Mouse (Mus musculus): ENCODE results near the gene Slc7a6. TPM values are rescaled to one million over a fixed set of nuclear protein-coding genes. Genes with fewer than 3 reads are reported as not detected.
"Not testable (repeated sequence)": the region's sequence is repeated elsewhere in the genome, so short reads cannot be mapped to it uniquely, and the experiment has no call there.

The Slc7a6 gene
- polyA plus RNA-seq, 1 experiment from 2014 or later: 24.5 TPM

DNA sequence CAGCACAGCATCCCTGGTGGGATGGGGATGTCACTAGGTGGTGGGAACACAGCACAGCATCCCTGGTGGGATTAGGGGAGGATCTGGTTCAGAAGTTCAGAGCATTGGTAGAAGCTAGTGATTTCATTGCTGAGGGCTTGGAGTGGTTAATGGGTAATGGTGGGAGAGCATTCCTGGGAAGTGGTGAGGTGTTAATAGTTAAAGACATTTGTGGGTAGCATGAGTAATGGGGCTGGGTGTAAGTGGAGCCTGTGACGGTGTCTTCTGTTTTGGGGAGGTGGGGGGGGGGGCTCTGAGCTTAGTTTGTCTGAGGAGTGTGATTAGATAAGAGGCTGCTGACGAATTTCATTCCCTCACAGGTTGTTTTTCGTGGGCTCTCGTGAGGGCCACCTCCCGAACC lies 25.4 kb downstream of the Slc7a6 start:
- no peaks in the 10 kb centered on the region for H3K4me1 ChIP-seq (ENCODE audit: control insufficient read depth, insufficient read depth, low read length)
- 76% methylated on average over 5 of the region's 5 CpGs for WGBS
- H3K4me2 ChIP-seq (ENCODE audit: low read depth, low read length): no peak overlapping the region
- H3K9ac ChIP-seq (ENCODE audit: low read depth, low read length): no peak overlapping the region
- no peak overlapping the region for H3K27ac ChIP-seq (ENCODE audit: low read length)
- no peak overlapping the region for H3K4me3 ChIP-seq (ENCODE audit: low read length)
- no peak for ATAC-seq
- 0 out of 2 replicates have a peak, but pooled peaks cover 3% of the 10 kb centered on the region for H3K36me3 ChIP-seq (ENCODE audit: control insufficient read depth, insufficient read depth, low read length)
- H3K9me3 ChIP-seq (ENCODE audit: control insufficient read depth, low read length): no peaks in the 10 kb centered on the region
- no peaks in the 10 kb centered on the region for H3K27me3 ChIP-seq (replicated peaks; ENCODE audit: control insufficient read depth, insufficient read depth, low read length)

GRCm38 (mm10) chr8:106198741-106199140 lies 30.1 kb downstream of the Slc7a6 start:
- Histone ChIP-seq H3K9ac (ENCODE audit: low read depth, low read length) (no peak overlapping the region), H3K4me2 (ENCODE audit: low read depth, low read length) (no peak overlapping the region), H3K4me1 (ENCODE audit: control insufficient read depth, insufficient read depth, low read length) (no peaks in the 10 kb centered on the region), H3K4me3 (ENCODE audit: low read length) (no peak overlapping the region), H3K9me3 (ENCODE audit: control insufficient read depth, low read length) (no peaks in the 10 kb centered on the region), H3K27ac (ENCODE audit: low read length) (no peak overlapping the region), H3K27me3 (replicated peaks; ENCODE audit: control insufficient read depth, insufficient read depth, low read length) (no peaks in the 10 kb centered on the region), H3K36me3 (ENCODE audit: control insufficient read depth, insufficient read depth, low read length) (peaks cover 9% of the 10 kb centered on the region)
- 12% methylated on average over 1 of the region's 1 CpGs for WGBS
- peak; percentile 52 for ATAC-seq

DNA sequence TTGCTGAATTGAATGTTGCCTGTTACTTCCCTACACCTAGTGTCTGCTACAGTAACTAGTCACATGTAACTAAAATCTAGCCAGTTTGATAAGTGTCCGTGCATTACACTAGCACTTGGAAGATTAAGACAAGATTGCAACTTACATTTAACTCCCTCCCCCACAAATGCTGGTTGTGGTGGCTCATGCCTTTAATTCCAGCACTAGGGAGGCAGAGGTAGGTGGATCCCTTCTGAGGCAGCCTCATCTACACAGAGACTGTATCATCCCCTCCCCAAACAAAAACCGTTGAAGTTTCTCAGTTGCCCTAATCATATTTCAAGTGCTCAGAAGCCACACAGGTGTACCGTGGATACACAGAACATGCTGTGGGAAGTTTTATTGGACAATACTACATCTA lies 30.9 kb downstream of the Slc7a6 start:
- WGBS: 80% methylated on average over 3 of the region's 3 CpGs
- not testable (repeated sequence) for H3K27me3 ChIP-seq (replicated peaks; ENCODE audit: control insufficient read depth, insufficient read depth, low read length); H3K9me3 ChIP-seq (ENCODE audit: control insufficient read depth, low read length); H3K9ac ChIP-seq (ENCODE audit: low read depth, low read length); H3K27ac ChIP-seq (ENCODE audit: low read length); H3K4me2 ChIP-seq (ENCODE audit: low read depth, low read length); H3K4me1 ChIP-seq (ENCODE audit: control insufficient read depth, insufficient read depth, low read length); H3K36me3 ChIP-seq (ENCODE audit: control insufficient read depth, insufficient read depth, low read length); H3K4me3 ChIP-seq (ENCODE audit: low read length); ATAC-seq

DNA sequence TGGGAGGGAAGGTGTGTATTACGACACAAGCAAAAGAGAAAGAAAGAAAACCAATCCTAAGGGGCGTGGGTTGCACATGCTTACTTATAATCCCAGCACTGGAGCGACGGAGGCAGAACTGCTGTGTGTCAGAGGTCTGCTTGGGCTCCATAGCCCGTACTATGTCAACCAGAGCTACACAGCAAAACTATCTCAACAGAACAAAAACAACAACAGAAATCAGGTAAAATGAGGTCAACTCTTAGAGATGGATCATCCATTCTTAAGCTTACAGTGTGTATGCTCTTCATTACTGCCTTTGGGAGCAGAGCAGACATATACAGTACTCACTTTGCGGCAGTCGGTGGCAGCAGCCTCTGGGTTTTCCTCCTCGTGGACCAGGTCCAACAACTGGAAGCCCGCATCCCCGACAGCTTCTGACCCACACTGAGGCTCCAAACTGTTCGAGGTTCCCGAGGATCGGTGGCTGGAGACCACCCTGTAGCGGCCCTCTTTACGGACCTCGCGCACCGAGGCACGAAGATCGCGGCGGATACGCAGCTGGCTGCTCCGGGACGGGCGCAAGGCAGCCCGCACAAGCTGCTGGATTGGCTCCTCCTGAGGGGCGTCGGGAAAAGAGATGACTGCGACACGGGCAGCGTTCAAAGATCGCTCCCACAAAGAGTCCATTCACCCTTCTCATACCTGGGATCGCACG lies 41.5 kb downstream of the Slc7a6 start:
- Histone ChIP-seq H3K4me1 (ENCODE audit: control insufficient read depth, insufficient read depth, low read length) (peaks cover 8% of the 10 kb centered on the region), H3K27me3 (replicated peaks; ENCODE audit: control insufficient read depth, insufficient read depth, low read length) (no peaks in the 10 kb centered on the region), H3K36me3 (ENCODE audit: control insufficient read depth, insufficient read depth, low read length) (peaks cover 15% of the 10 kb centered on the region), H3K27ac (ENCODE audit: low read length) (peak overlapping the region; percentile 97), H3K9ac (ENCODE audit: low read depth, low read length) (peak overlapping the region; percentile 94), H3K4me3 (ENCODE audit: low read length) (peak overlapping the region; percentile 94), H3K4me2 (ENCODE audit: low read depth, low read length) (peak overlapping the region; percentile 68), H3K9me3 (ENCODE audit: control insufficient read depth, low read length) (no peaks in the 10 kb centered on the region)
- ATAC-seq: peak; percentile 81
- under 1% methylated on average over 35 of the region's 35 CpGs for WGBS

DNA sequence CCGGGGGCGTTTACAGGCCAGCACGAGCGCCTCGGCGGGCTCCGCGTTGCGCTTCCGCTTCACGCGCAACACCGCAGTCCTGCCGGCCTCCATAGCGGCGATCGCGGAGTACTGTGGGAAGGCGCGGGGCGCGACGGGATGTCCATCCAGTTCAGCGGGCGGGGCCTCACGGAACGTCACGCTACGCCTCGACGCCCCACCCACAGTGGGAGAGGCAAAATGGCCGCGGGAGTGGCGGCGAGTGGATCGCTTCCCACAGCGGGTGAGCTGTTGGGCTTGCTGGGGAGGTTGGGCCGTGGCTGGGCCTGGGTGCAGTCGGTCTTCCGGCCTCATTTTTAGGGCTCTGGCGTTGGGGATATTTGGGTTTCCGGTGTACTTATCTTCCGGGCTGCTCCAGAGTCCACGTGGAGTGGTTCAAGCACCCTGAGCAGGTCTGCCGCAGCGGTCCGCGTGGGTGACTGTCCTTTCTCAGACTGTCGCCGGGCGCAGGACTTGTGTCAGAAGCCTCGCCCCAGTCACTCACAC lies 42.2 kb downstream of the Slc7a6 start, which contains the start of the genes Slc7a6os and Prmt7:
Slc7a6os (minus strand) TSS at position 115 of the 525 bp plus-strand sequence.
Prmt7 (plus strand) TSS at position 116 of the 525 bp plus-strand sequence.
- no peaks in the 10 kb centered on the region for H3K9me3 ChIP-seq (ENCODE audit: control insufficient read depth, low read length)
- peaks cover 12% of the 10 kb centered on the region; the same call in 1 of the 2 replicates for H3K36me3 ChIP-seq (ENCODE audit: control insufficient read depth, insufficient read depth, low read length)
- peak within 1 kb of the TSS; percentile 68 for H3K4me2 ChIP-seq (ENCODE audit: low read depth, low read length)
- peak within 1 kb of the TSS; percentile 94 for H3K9ac ChIP-seq (ENCODE audit: low read depth, low read length)
- WGBS: under 1% methylated on average over 52 of the region's 52 CpGs
- peak within 1 kb of the TSS; percentile 97 for H3K27ac ChIP-seq (ENCODE audit: low read length)
- peak; percentile 99 for ATAC-seq
- H3K4me1 ChIP-seq (ENCODE audit: control insufficient read depth, insufficient read depth, low read length): peaks cover 8% of the 10 kb centered on the region
- H3K27me3 ChIP-seq (replicated peaks; ENCODE audit: control insufficient read depth, insufficient read depth, low read length): no peaks in the 10 kb centered on the region
- peak within 1 kb of the TSS; percentile 94 for H3K4me3 ChIP-seq (ENCODE audit: low read length)

DNA sequence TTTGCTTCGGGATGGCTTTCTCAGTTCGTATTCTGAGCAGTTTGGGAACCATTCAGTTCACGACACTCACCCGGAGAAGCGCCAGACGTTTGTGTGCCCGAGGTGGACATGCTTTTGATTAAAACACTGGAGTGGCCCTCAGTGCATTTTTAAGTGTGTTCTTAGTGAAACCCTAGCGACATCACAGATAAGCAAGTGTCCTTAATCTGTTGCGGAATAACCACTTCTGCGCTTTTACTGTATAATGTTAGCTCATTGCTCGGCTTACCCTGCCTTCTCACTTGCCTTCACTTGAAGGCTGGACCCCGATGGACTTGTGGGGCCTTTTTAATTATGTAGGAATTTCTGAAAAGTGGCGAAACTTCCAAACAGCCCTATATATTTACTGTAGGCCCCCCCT lies 42.8 kb downstream of the Slc7a6 start:
- WGBS: 4% methylated on average over 13 of the region's 13 CpGs
- H3K27me3 ChIP-seq (replicated peaks; ENCODE audit: control insufficient read depth, insufficient read depth, low read length): no peaks in the 10 kb centered on the region
- H3K9me3 ChIP-seq (ENCODE audit: control insufficient read depth, low read length): no peaks in the 10 kb centered on the region

GRCm38 (mm10) chr8:106213959-106214358 lies 45.3 kb downstream of the Slc7a6 start:
- Histone ChIP-seq H3K9ac (ENCODE audit: low read depth, low read length) (no peak overlapping the region), H3K27me3 (replicated peaks; ENCODE audit: control insufficient read depth, insufficient read depth, low read length) (no peaks in the 10 kb centered on the region), H3K4me3 (ENCODE audit: low read length) (no peak overlapping the region), H3K9me3 (ENCODE audit: control insufficient read depth, low read length) (no peaks in the 10 kb centered on the region), H3K27ac (ENCODE audit: low read length) (no peak overlapping the region), H3K36me3 (ENCODE audit: control insufficient read depth, insufficient read depth, low read length) (peaks cover 12% of the 10 kb centered on the region; the same call in 1 of the 2 replicates), H3K4me2 (ENCODE audit: low read depth, low read length) (no peak overlapping the region), H3K4me1 (ENCODE audit: control insufficient read depth, insufficient read depth, low read length) (peaks cover 8% of the 10 kb centered on the region)
- ATAC-seq: no peak
- WGBS: 90% methylated on average over 3 of the region's 3 CpGs

More for the DNA sequence above, 42.8 kb downstream of the Slc7a6 start:
- Histone ChIP-seq H3K27ac (ENCODE audit: low read length) (peak overlapping the region; percentile 97), H3K4me3 (ENCODE audit: low read length) (peak overlapping the region; percentile 94), H3K4me2 (ENCODE audit: low read depth, low read length) (peak overlapping the region; percentile 60), H3K4me1 (ENCODE audit: control insufficient read depth, insufficient read depth, low read length) (peaks cover 8% of the 10 kb centered on the region), H3K36me3 (ENCODE audit: control insufficient read depth, insufficient read depth, low read length) (peaks cover 12% of the 10 kb centered on the region; the same call in 1 of the 2 replicates), H3K9ac (ENCODE audit: low read depth, low read length) (peak overlapping the region; percentile 94)
- ATAC-seq: no peak

DNA sequence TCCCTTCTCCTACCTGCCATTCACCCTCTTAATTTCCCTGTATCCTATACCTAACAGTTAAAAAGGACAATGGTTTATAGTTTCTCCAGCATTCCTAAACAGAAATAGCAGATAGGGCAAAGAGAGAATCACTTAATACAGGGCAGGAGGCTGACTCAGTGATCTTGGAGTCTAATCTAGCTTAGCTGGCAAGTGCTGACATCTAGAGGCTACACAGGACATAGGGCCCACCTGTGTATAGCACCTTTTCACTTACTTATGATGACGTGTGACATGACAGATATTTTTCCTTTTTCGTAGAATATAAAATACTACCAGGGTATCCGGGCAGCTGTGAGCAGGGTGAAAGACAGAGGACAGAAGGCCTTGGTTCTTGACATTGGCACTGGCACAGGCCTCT lies 51.0 kb downstream of the Slc7a6 start:
- Histone ChIP-seq H3K36me3 (ENCODE audit: control insufficient read depth, insufficient read depth, low read length) (0 out of 2 replicates have a peak, but pooled peaks cover 5% of the 10 kb centered on the region), H3K9me3 (ENCODE audit: control insufficient read depth, low read length) (no peaks in the 10 kb centered on the region), H3K4me3 (ENCODE audit: low read length) (no peak overlapping the region), H3K4me1 (ENCODE audit: control insufficient read depth, insufficient read depth, low read length) (no peaks in the 10 kb centered on the region), H3K27me3 (replicated peaks; ENCODE audit: control insufficient read depth, insufficient read depth, low read length) (no peaks in the 10 kb centered on the region), H3K27ac (ENCODE audit: low read length) (no peak overlapping the region), H3K9ac (ENCODE audit: low read depth, low read length) (no peak overlapping the region), H3K4me2 (ENCODE audit: low read depth, low read length) (no peak overlapping the region)
- WGBS: 92% methylated on average over 3 of the region's 3 CpGs
- no peak for ATAC-seq

GRCm38 (mm10) chr8:106226589-106226988 lies 57.9 kb downstream of the Slc7a6 start:
- Histone ChIP-seq H3K4me2 (ENCODE audit: low read depth, low read length) (no peak overlapping the region), H3K27ac (ENCODE audit: low read length) (no peak overlapping the region), H3K36me3 (ENCODE audit: control insufficient read depth, insufficient read depth, low read length) (peaks cover 8% of the 10 kb centered on the region; the same call in 1 of the 2 replicates), H3K4me3 (ENCODE audit: low read length) (no peak overlapping the region), H3K27me3 (replicated peaks; ENCODE audit: control insufficient read depth, insufficient read depth, low read length) (no peaks in the 10 kb centered on the region), H3K9me3 (ENCODE audit: control insufficient read depth, low read length) (no peaks in the 10 kb centered on the region), H3K9ac (ENCODE audit: low read depth, low read length) (no peak overlapping the region), H3K4me1 (ENCODE audit: control insufficient read depth, insufficient read depth, low read length) (no peaks in the 10 kb centered on the region)
- WGBS: 40% methylated on average over 9 of the region's 9 CpGs
- no peak for ATAC-seq

All from intestine, embryonic 16.5 days (tissue).